ENCODE assay signal across 10 mouse cellular contexts in the genomic region with DNA sequence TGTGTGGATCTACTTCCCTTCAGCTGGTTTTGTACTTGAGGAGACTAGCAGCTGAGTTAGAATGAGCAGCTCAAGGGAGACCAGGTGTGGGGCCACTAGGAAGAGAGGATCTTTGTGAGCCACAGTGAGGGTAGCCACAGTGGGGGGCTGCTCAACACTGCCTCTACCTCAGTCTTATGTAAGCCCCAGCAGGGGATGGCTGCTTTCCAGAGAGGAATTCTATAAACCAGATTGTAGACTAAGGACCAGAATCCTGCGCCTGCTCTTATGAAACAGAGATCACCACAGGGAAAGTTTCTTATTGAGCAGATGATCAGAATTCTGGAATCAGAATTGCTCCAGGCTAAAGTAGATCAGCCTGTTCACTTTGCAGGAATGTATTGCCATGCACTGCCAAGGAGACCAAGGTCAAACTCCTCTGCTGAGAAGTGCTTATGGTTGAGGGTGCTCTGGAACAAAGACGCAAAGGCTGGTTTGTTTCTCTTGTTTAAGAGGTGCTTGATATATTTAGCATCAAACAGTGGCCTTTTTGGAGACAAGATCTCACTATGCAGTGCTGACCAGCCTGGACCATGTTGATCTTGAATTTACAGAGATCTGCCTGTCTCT. TPM values are rescaled to one million over a fixed set of nuclear protein-coding genes. Genes with fewer than 3 reads are reported as not detected.
DNase-seq lines count a peak whose midpoint lies in the region; ATAC-seq and TF ChIP-seq lines count a peak whose summit lies in the region.
"Had no signal": no experiment of that assay in that cellular context is flagged by ENCODE, and none has a peak within 500 bp of the region (broad histone marks: within the 10 kb centered on the region; RNA-seq: fewer than 3 reads in every experiment).

No protein-coding gene starts in this region.

- H3K4me1 ChIP-seq in heart, embryonic 16.5 days (ENCODE audit: control insufficient read depth, insufficient read depth, low read length): peaks cover 8% of the 10 kb centered on the region
- peaks cover 6% of the 10 kb centered on the region for H3K4me1 ChIP-seq in cerebellum, adult 2 months (ENCODE audit: control insufficient read depth, insufficient read depth, low read length)
- no peaks in the 10 kb centered on the region for H3K4me1 ChIP-seq in hindbrain, embryonic 11.5 days (replicated peaks; ENCODE audit: control insufficient read depth, insufficient read depth, low read length)

- H3K4me2 ChIP-seq in heart, embryonic 16.5 days (ENCODE audit: low read depth, low read length): no peak overlapping the region
- H3K4me2 ChIP-seq in hindbrain, embryonic 11.5 days (replicated peaks; ENCODE audit: low read depth, low read length): no peak overlapping the region

- TF ChIP-seq CTCF in cerebellum, adult 2 months (IDR thresholded peaks at IDR 0.05; ENCODE audit: borderline replicate concordance, insufficient read depth, low read depth, low read length): no peak

- TF ChIP-seq POLR2A in cerebellum, adult 2 months (IDR thresholded peaks at IDR 0.05; ENCODE audit: borderline replicate concordance, insufficient read depth, low read length): no peak

- H3K27me3 ChIP-seq in heart, embryonic 16.5 days (ENCODE audit: control insufficient read depth, insufficient read depth, low read length): no peaks in the 10 kb centered on the region
- no peaks in the 10 kb centered on the region for H3K27me3 ChIP-seq in cerebellum, adult 2 months (ENCODE audit: control insufficient read depth, insufficient read depth, low read length)
- no peaks in the 10 kb centered on the region for H3K27me3 ChIP-seq in hindbrain, embryonic 11.5 days (ENCODE audit: control insufficient read depth, insufficient read depth, low read length)

- WGBS in heart, embryonic 16.5 days: 65% methylated on average over 2 of the region's 2 CpGs
- 21% methylated on average over 2 of the region's 2 CpGs for WGBS in cerebellum, adult 2 months
- WGBS in hindbrain, embryonic 11.5 days: 85% methylated on average over 2 of the region's 2 CpGs

- no peak overlapping the region for H3K4me3 ChIP-seq in heart, embryonic 16.5 days (ENCODE audit: low read length)
- no peak overlapping the region for H3K4me3 ChIP-seq in cerebellum, adult 2 months (replicated peaks; ENCODE audit: insufficient read depth, low read depth, low read length)
- H3K4me3 ChIP-seq in hindbrain, embryonic 11.5 days (ENCODE audit: low read depth, low read length): no peak overlapping the region

- DNase-seq in heart, adult 11 months: no peak
- DNase-seq in thymus, postnatal 0 days (ENCODE audit: low spot score): peak; percentile 58
- DNase-seq in thymus, adult 18-20 months: no peak
- DNase-seq in cerebellum, adult 2 months: peak; percentile 80 to 81
- DNase-seq in thymus, postnatal 25 days: peak; percentile 26
- DNase-seq in hindbrain, embryonic 11.5 days (ENCODE audit: low spot score): no peak
- DNase-seq in left cerebral cortex, adult 11 months (ENCODE audit: low spot score): no peak
- DNase-seq: kidney, postnatal 10 days had no signal

- peak overlapping the region; percentile 79 for H3K27ac ChIP-seq in heart, embryonic 16.5 days (ENCODE audit: low read length)
- peak overlapping the region; percentile 82 for H3K27ac ChIP-seq in cerebellum, adult 2 months (ENCODE audit: insufficient read depth, low read length)
- H3K27ac ChIP-seq in hindbrain, embryonic 11.5 days (ENCODE audit: low read depth, low read length): no peak overlapping the region
- H3K27ac ChIP-seq: liver, embryonic 14.5 days had no signal

- no peak overlapping the region for H3K9ac ChIP-seq in heart, embryonic 16.5 days (ENCODE audit: low read length)
- no peak overlapping the region for H3K9ac ChIP-seq in hindbrain, embryonic 11.5 days (ENCODE audit: low read depth, low read length)
- H3K9ac ChIP-seq: liver, embryonic 14.5 days had no signal

- H3K9me3 ChIP-seq in heart, embryonic 16.5 days (replicated peaks; ENCODE audit: control insufficient read depth, low read length): no peaks in the 10 kb centered on the region
- no peaks in the 10 kb centered on the region for H3K9me3 ChIP-seq in hindbrain, embryonic 11.5 days (ENCODE audit: control insufficient read depth, low read length)

- no peak for ATAC-seq in heart, embryonic 16.5 days (replicated peaks; ENCODE audit: extremely low read depth, insufficient read depth, low FRiP score)
- no peak for ATAC-seq in hindbrain, embryonic 11.5 days (ENCODE audit: low FRiP score)

- peaks cover 21% of the 10 kb centered on the region for H3K36me3 ChIP-seq in heart, embryonic 16.5 days (ENCODE audit: control insufficient read depth, insufficient read depth)
- H3K36me3 ChIP-seq in hindbrain, embryonic 11.5 days (ENCODE audit: control insufficient read depth, insufficient read depth, low read length): no peaks in the 10 kb centered on the region

RNA-seq across cellular contexts. Expression of a gene that starts 22.4 kb away (rescaled TPM):
- 2.2 and 2.7 TPM in 2 replicates for polyA plus RNA-seq in heart, embryonic 16.5 days (2015; fragmentation: Nextera tagmentation; extraction: Ambion mirVana)
- polyA plus RNA-seq in thymus, postnatal 0 days (2015; fragmentation: Nextera tagmentation; extraction: Ambion mirVana): 10.3 and 12.2 TPM in 2 replicates
- 9.5 and 9.7 TPM in 2 replicates for polyA plus RNA-seq in cerebellum, adult 2 months (2012; rRNA removed)
- 4.4 and 4.6 TPM in 2 replicates for polyA plus RNA-seq in hindbrain, embryonic 11.5 days (2014; fragmentation: Nextera tagmentation; extraction: Ambion mirVana)

RNA-seq across cellular contexts. Expression of a gene that starts 22.8 kb away (rescaled TPM):
- polyA plus RNA-seq in heart, embryonic 16.5 days (2015; fragmentation: Nextera tagmentation; extraction: Ambion mirVana): 45.3 and 48.2 TPM in 2 replicates
- polyA plus RNA-seq in thymus, postnatal 0 days (2015; fragmentation: Nextera tagmentation; extraction: Ambion mirVana): 176 and 184 TPM in 2 replicates
- polyA plus RNA-seq in cerebellum, adult 2 months (2012; rRNA removed): 80.6 and 82.5 TPM in 2 replicates
- polyA plus RNA-seq in hindbrain, embryonic 11.5 days (2014; fragmentation: Nextera tagmentation; extraction: Ambion mirVana): 81.9 and 87.2 TPM in 2 replicates

Comparison
In these comparisons a context has a peak if more than half of its experiments do, and no peak if none do; other contexts are left out.
1. DNase-seq: peak in thymus, postnatal 0 days (single experiment), cerebellum, adult 2 months (2 of 2) and thymus, postnatal 25 days (single experiment); none in heart, adult 11 months (single experiment), thymus, adult 18-20 months (0 of 2), hindbrain, embryonic 11.5 days (single experiment) and left cerebral cortex, adult 11 months (single experiment).